Mouse (Mus musculus) midbrain, embryonic 10.5 days (tissue): ENCODE results near the gene Ankmy1. TPM values are rescaled to one million over a fixed set of nuclear protein-coding genes. Genes with fewer than 3 reads are reported as not detected.

Source experiments
- DNase-seq: peaks from one replicate; pipeline ENCODE4 v3.0.0-alpha.2; 2017; ENCODE audit warnings: low spot score
- H3K27ac ChIP-seq: fragments of 300-500 bp; sonication (generic); replicated peaks from 2 replicates; pipeline ENCODE4 v1.5.1; 2016; ENCODE audit warnings: mild to moderate bottlenecking
- H3K27me3 ChIP-seq: fragments of 300-500 bp; sonication (generic); 2 replicates; pipeline ENCODE4 v1.6.1; 2016; ENCODE audit warnings: low read depth, mild to moderate bottlenecking; ENCODE audit not compliant: poor library complexity, severe bottlenecking
- H3K36me3 ChIP-seq: fragments of 300-500 bp; sonication (generic); 2 replicates; pipeline ENCODE4 v1.6.1; 2016; ENCODE audit warnings: mild to moderate bottlenecking, moderate library complexity
- H3K4me1 ChIP-seq: fragments of 300-500 bp; sonication (generic); 2 replicates; pipeline ENCODE4 v1.6.1; 2016
- H3K4me3 ChIP-seq: fragments of 300-500 bp; sonication (generic); 2 replicates; pipeline ENCODE4 v1.5.1; 2016; ENCODE audit warnings: mild to moderate bottlenecking, moderate library complexity
- H3K9me3 ChIP-seq: fragments of 300-500 bp; sonication (generic); replicated peaks from 2 replicates; pipeline ENCODE4 v1.6.1; 2016; ENCODE audit warnings: mild to moderate bottlenecking
- WGBS: fragments of 180-500 bp; shearing (Covaris S2); methylation state at CpG from one replicate; pipeline ENCODE4 v1.1.7; 2016; 5-methylcytosine and 5-hydroxymethylcytosine counted together
- microRNA counts: library from miRNA; unstranded; fragments of <30 nt; microRNA quantifications from one replicate; lab custom pipeline; 2017
- microRNA-seq: library from miRNA; unstranded; fragments of <30 nt; microRNA quantifications from one replicate; pipeline ENCODE4, GENCODE M21; 2017
- polyA plus RNA-seq: library from polyadenylated mRNA; unstranded; fragments of >200 nt; fragmentation: Nextera tagmentation; extraction: Ambion mirVana; gene quantifications from 2 replicates; pipeline ENCODE4 v1.2.1, GENCODE M21; 2016

The Ankmy1 gene
- polyA plus RNA-seq, 1 experiment from 2014 or later: 0.30 TPM

DNA sequence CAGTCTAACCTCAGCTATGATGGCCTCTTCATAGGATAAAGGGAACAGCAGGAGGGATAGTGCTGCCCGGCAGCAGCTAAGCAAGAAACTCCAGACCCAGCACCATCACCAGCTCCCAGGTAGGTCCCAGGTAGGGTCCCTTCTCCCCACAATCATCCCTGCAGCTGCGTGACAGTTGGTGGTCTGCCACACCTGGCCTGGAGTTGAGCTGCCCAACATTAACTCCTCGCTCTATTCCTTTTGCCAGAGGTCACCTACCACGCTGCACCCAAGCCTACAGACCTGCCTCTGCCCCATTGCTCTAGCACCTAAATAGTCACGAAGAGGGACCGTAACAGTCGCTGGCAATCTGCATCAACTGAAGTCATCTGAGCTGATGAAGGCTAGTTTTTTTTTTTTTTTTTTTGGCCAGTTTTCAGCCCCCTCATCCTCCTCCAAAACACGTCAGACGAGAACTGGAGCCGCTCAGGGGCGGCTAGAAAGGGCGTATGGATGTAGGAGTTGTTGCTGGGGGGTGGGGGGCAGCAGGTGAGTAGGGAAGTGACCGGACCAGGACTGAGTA, 72.0 kb downstream of the Ankmy1 start:
- no peak for DNase-seq
- Histone ChIP-seq H3K36me3 (peaks cover 16% of the 10 kb centered on the region), H3K4me3 (peak overlapping the region; percentile 93), H3K27me3 (peaks cover 43% of the 10 kb centered on the region), H3K9me3 (no peaks in the 10 kb centered on the region), H3K27ac (peak overlapping the region; percentile 98), H3K4me1 (peaks cover 35% of the 10 kb centered on the region)
- 7% methylated on average over 13 of the region's 13 CpGs for WGBS

DNA sequence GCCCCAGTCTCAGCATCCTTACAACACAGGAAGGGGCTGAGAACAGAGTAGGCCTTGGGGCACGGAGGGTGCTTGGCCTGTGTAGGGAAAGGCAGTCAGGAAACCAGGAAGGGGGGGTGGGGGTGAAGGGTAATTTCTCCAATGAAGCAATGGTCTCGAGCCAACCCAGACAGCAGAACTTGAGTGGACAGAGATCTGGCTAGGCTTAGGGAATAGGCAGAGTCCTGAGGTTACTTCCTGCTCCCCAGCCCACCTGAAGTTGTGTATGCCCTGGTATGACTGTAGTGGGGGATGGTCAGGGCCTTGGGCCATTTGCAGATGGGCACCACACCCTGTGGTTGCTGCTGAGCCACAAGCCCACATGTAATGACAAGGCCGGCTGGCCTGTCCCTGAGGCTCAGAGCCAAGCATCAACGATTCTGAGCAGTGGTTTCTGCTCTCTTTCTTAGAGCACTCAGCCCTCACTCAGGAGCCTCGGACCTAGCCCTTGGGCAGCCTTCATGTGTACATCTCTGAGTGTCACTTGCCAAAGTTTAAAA, 86.9 kb downstream of the Ankmy1 start:
- DNase-seq: no peak
- WGBS: 82% methylated on average over 5 of the region's 5 CpGs
- Histone ChIP-seq H3K27ac (no peak overlapping the region), H3K4me1 (peaks cover 4% of the 10 kb centered on the region; the same call in 1 of the 2 replicates), H3K27me3 (no peaks in the 10 kb centered on the region), H3K4me3 (no peak overlapping the region), H3K9me3 (no peaks in the 10 kb centered on the region), H3K36me3 (no peaks in the 10 kb centered on the region)

DNA sequence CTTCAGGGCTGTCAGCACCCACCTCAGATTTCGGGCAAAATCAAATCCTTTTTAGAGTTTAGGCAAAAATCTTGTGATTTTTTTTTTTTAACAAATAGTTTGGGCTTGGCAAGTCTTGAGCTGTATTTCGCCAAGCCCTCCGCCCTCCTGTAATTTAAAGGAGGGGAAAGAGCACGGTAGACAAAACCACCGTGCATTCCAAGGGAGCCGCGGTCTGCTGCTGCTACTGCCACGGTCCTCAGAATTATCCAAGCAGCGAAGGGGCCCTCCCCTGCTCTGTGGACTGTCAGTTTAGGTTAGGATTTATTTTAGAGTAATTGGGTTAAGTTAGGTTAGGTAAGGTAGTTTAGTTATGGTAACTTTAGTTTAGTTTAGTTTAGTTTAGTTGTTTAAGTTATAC, 87.6 kb downstream of the Ankmy1 start:
- Histone ChIP-seq H3K9me3 (no peaks in the 10 kb centered on the region), H3K4me1 (peaks cover 4% of the 10 kb centered on the region; the same call in 1 of the 2 replicates), H3K27ac (no peak overlapping the region), H3K36me3 (no peaks in the 10 kb centered on the region), H3K4me3 (no peak overlapping the region), H3K27me3 (no peaks in the 10 kb centered on the region)
- WGBS: 73% methylated on average over 9 of the region's 9 CpGs
- DNase-seq: no peak

DNA sequence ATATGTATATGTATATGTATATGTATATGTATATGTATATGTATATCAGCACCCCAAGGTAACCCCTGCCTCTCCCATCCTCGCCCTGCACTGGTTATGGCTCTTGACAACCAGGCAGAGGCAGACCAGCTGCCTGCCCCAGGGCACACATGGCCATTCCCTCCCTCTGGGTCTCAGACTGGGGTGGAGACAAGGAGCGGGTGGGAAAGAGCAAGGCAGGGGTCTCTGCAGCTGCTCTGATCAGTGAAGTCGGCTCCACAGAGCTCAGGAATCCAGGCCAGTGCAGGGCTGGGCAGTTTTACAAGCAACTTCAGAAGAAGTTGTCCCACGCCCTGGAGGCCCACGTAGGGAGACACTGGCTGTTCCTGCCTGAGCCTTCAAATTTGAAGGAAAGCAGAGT, 88.4 kb downstream of the Ankmy1 start:
- Histone ChIP-seq H3K27ac (no peak overlapping the region), H3K4me3 (no peak overlapping the region), H3K4me1 (peaks cover 4% of the 10 kb centered on the region; the same call in 1 of the 2 replicates), H3K9me3 (peaks cover 6% of the 10 kb centered on the region), H3K27me3 (no peaks in the 10 kb centered on the region), H3K36me3 (no peaks in the 10 kb centered on the region)
- 86% methylated on average over 5 of the region's 5 CpGs for WGBS
- no peak for DNase-seq

MicroRNAs encoded within 50 kb of the gene (microRNA counts, 519-probe panel; counts per million panel counts)
- 7,280 counts per million, percentile 73 among the panel's probes with 10 or more counts for microRNA mmu-miR-149 (lab: Ali Mortazavi, UCI)

Small RNAs within 50 kb of the gene (microRNA-seq; reads per million reads assigned to microRNA genes)
- 8,627 reads per million, percentile 93 among the genes with 10 or more reads in this experiment for gene Mir149

Other genes with a start within 250 kb of the Ankmy1 start
- 65.5 and 71.4 TPM in 2 replicates for gene Gpc1, start 71.3 kb downstream of the Ankmy1 start, polyA plus RNA-seq
- 14.0 and 14.7 TPM in 2 replicates for gene Dusp28, start 4.1 kb upstream of the Ankmy1 start, polyA plus RNA-seq
- 20.1 and 22.9 TPM in 2 replicates for gene Rnpepl1, start 7.9 kb upstream of the Ankmy1 start, polyA plus RNA-seq
- gene Capn10, start 31.5 kb upstream of the Ankmy1 start, polyA plus RNA-seq: 43.1 and 50.8 TPM in 2 replicates
- 0.36 and 0.39 TPM in 2 replicates for gene Gpr35, start 48.0 kb upstream of the Ankmy1 start, polyA plus RNA-seq
- not detected in 2 replicates for gene Aqp12, start 103.4 kb upstream of the Ankmy1 start, polyA plus RNA-seq
- 39.3 and 63.0 TPM in 2 replicates for gene Kif1a, start 199.0 kb upstream of the Ankmy1 start, polyA plus RNA-seq
- gene Agxt, start 232.3 kb upstream of the Ankmy1 start, polyA plus RNA-seq: not detected in 2 replicates